Mouse (Mus musculus): Measurements from ENCODE around the gene Gm44511.

- TF ChIP-seq CTCF (IDR thresholded peaks at IDR 0.05; ENCODE audit: low read depth, low read length) (no peak), POLR2A (IDR thresholded peaks at IDR 0.05; ENCODE audit: extremely low read depth, insufficient read depth, low read length) (no peak)
These were observed 58.1 kb downstream of the Gm44511 start for GRCm38 (mm10) chr6:128768047-128768446.
